Mouse (Mus musculus) WW6 (cell line): ENCODE results near the gene Fndc9.
A peak's percentile ranks its signal among the peaks of the same experiment; 100 is the strongest.

Source experiments
- DNase-seq: peaks from one replicate; pipeline ENCODE4 v3.0.0-alpha.2; 2013; ENCODE audit warnings: low read depth, low spot score

Gene Fndc9

GRCm38 (mm10) chr11:46233966-46234365 is 1.4 kb upstream of the Fndc9 start:
- DNase-seq: no peak

- DNase-seq: no peak
Observed at GRCm38 (mm10) chr11:46236976-46237375, 1.6 kb downstream of the Fndc9 start.

GRCm38 (mm10) chr11:46241150-46241673 is 5.9 kb downstream of the Fndc9 start:
- DNase-seq: no peak

GRCm38 (mm10) chr11:46241985-46242384 is 6.7 kb downstream of the Fndc9 start:
- no peak for DNase-seq

GRCm38 (mm10) chr11:46244731-46245604 is 9.6 kb downstream of the Fndc9 start:
- no peak for DNase-seq

GRCm38 (mm10) chr11:46245926-46246325 is 10.6 kb downstream of the Fndc9 start:
- no peak for DNase-seq

GRCm38 (mm10) chr11:46246393-46246792 is 11.1 kb downstream of the Fndc9 start:
- DNase-seq: no peak

GRCm38 (mm10) chr11:46248352-46248751 is 13.0 kb downstream of the Fndc9 start:
- DNase-seq: no peak

GRCm38 (mm10) chr11:46251994-46252393 is 16.7 kb downstream of the Fndc9 start:
- no peak for DNase-seq

GRCm38 (mm10) chr11:46255291-46255690 is 20.0 kb downstream of the Fndc9 start:
- no peak for DNase-seq

- peak; percentile 49 for DNase-seq
Observed at GRCm38 (mm10) chr11:46258207-46258606, 22.9 kb downstream of the Fndc9 start.

- DNase-seq: no peak
Observed at GRCm38 (mm10) chr11:46258749-46259148, 23.4 kb downstream of the Fndc9 start.

- DNase-seq: no peak
Observed at GRCm38 (mm10) chr11:46262854-46263253, 27.5 kb downstream of the Fndc9 start.

GRCm38 (mm10) chr11:46263291-46263690 is 28.0 kb downstream of the Fndc9 start:
- DNase-seq: no peak

GRCm38 (mm10) chr11:46264584-46264983 is 29.3 kb downstream of the Fndc9 start:
- no peak for DNase-seq

- DNase-seq: no peak
Observed at GRCm38 (mm10) chr11:46265031-46265786, 29.9 kb downstream of the Fndc9 start.

GRCm38 (mm10) chr11:46268991-46269390 is 33.7 kb downstream of the Fndc9 start:
- no peak for DNase-seq

GRCm38 (mm10) chr11:46269391-46269790 is 34.1 kb downstream of the Fndc9 start:
- no peak for DNase-seq

- no peak for DNase-seq
Observed at GRCm38 (mm10) chr11:46269893-46270292, 34.6 kb downstream of the Fndc9 start.

- DNase-seq: no peak
Observed at GRCm38 (mm10) chr11:46272058-46272681, 36.8 kb downstream of the Fndc9 start.

GRCm38 (mm10) chr11:46273969-46274368 is 38.6 kb downstream of the Fndc9 start:
- DNase-seq: no peak

GRCm38 (mm10) chr11:46275302-46275701 is 40.0 kb downstream of the Fndc9 start:
- peak; percentile 65 for DNase-seq
